Comparison of ENCODE assay signal across 23 mouse cellular contexts in genomic region chr17:70007607-70008006, GRCm38 (mm10). TPM values are rescaled to one million over a fixed set of nuclear protein-coding genes. Genes with fewer than 3 reads are reported as not detected.
A peak's percentile ranks its signal among the peaks of the same experiment; 100 is the strongest.
DNase-seq lines count a peak whose midpoint lies in the region; ATAC-seq and TF ChIP-seq lines count a peak whose summit lies in the region.
"Had no signal": no experiment of that assay in that cellular context is flagged by ENCODE, and none has a peak within 500 bp of the region (broad histone marks: within the 10 kb centered on the region; RNA-seq: fewer than 3 reads in every experiment).

No protein-coding gene starts in this region.

- ATAC-seq in frontal cortex, adult (ENCODE audit: low TSS enrichment), result peak; percentile 81
- no peak for ATAC-seq in erythroid progenitor cell, adult 5-6 weeks (replicated peaks; ENCODE audit: low FRiP score, poor library complexity, severe bottlenecking)
- ATAC-seq: forebrain, embryonic 16.5 days; hindbrain, embryonic 16.5 days; inflammation-experienced regulatory T-cells, adult 6 months had no signal

- no peaks in the 10 kb centered on the region for H3K27me3 ChIP-seq in C2C12 (ENCODE audit: control insufficient read depth, insufficient read depth, insufficient read length)
- H3K27me3 ChIP-seq: embryonic facial prominence, embryonic 15.5 days; hindbrain, embryonic 12.5 days had no signal

- H3K27ac ChIP-seq in left cerebral cortex, adult 2 months, result no peak overlapping the region
- H3K27ac ChIP-seq: embryonic facial prominence, embryonic 15.5 days; heart, embryonic 10.5 days; hindbrain, embryonic 12.5 days had no signal

- no peak for DNase-seq in frontal cortex, postnatal 36 days (ENCODE audit: low spot score in 2 of 2)
- DNase-seq in left cerebral cortex, adult 11 months (ENCODE audit: low spot score), result peak; percentile 23
- no peak for DNase-seq in left cerebral cortex, adult 2 months (ENCODE audit: extremely low spot score in 1 of 2, low spot score in 2 of 2)
- DNase-seq in telencephalon, adult 2 months (ENCODE audit: low read depth, low spot score), result peak; percentile 63
- DNase-seq: adrenal gland, postnatal 14 days; cerebellum, adult 8-10 months; cerebellum, postnatal 14 days; embryo, embryonic 11 days; gastrocnemius, postnatal 10 days; heart, adult 18-20 months; heart, postnatal 10 days; heart, postnatal 4 days had no signal

- no peak overlapping the region for H3K4me3 ChIP-seq in left cerebral cortex, adult 2 months
- H3K4me3 ChIP-seq in C2C12 (ENCODE audit: insufficient read depth, poor library complexity, severe bottlenecking), result no peak overlapping the region
- H3K4me3 ChIP-seq: embryonic facial prominence, embryonic 15.5 days; erythroblast, embryonic 14.5 days; heart, embryonic 10.5 days; hindbrain, embryonic 12.5 days had no signal

- no peaks in the 10 kb centered on the region for H3K36me3 ChIP-seq in C2C12 (ENCODE audit: control insufficient read depth, insufficient read depth)
- H3K36me3 ChIP-seq: embryonic facial prominence, embryonic 15.5 days; heart, embryonic 10.5 days; hindbrain, embryonic 12.5 days had no signal

- TF ChIP-seq CTCF in left cerebral cortex, adult 2 months (IDR thresholded peaks at IDR 0.05), result no peak
- TF ChIP-seq CTCF in C2C12 (IDR thresholded peaks at IDR 0.05; ENCODE audit: control insufficient read depth, insufficient read depth, insufficient read length), result no peak

- intact Hi-C loops in left cerebral cortex, adult 2 months (cut with DNase I), result no loop called here

- no peak overlapping the region for H3ac ChIP-seq in C2C12 (ENCODE audit: control insufficient read depth, insufficient read length, low read depth)

- H3K79me3 ChIP-seq in C2C12 (ENCODE audit: low read depth), result no peaks in the 10 kb centered on the region

- no peaks in the 10 kb centered on the region for H3K79me2 ChIP-seq in C2C12 (ENCODE audit: control insufficient read depth, insufficient read depth)

TF ChIP-seq in C2C12, 6 proteins besides CTCF, POLR2A, EP300 and RAD21:
- TF ChIP-seq MAX (IDR thresholded peaks at IDR 0.05) (no peak), CEBPB (IDR thresholded peaks at IDR 0.05; ENCODE audit: low read depth) (peak; percentile 70), MYOD1 (IDR thresholded peaks at IDR 0.05; ENCODE audit: control insufficient read depth, insufficient read length, low read depth) (no peak)

RNA-seq across cellular contexts. Expression of gene Dlgap1, which starts 38.7 kb away (rescaled TPM):
- 100 to 1,000 TPM; 497 to 510 TPM for total RNA-seq in left cerebral cortex, adult 2 months (2021)
- polyA plus RNA-seq in C2C12 (2012; fragmentation: generic; extraction: Trizol), result 0.22 TPM
- not detected in 2 replicates for total RNA-seq in erythroid progenitor cell, adult 5-6 weeks (2015; ENCODE audit: low replicate concordance)
- total RNA-seq in erythroid progenitor cell, adult 5-6 weeks (2017; ENCODE audit: low replicate concordance), result 0.26 TPM in 1 of 2 replicates, not detected in the other
- total RNA-seq: common myeloid progenitor, adult 5-6 weeks had no signal
- polyA plus RNA-seq: erythroblast, embryonic 14.5 days; inflammation-experienced regulatory T-cells, adult 6 months had no signal

Comparison
In these comparisons a context has a peak if more than half of its experiments do, and no peak if none do; other contexts are left out.
1. DNase-seq: peak in left cerebral cortex, adult 11 months (single experiment) and telencephalon, adult 2 months (single experiment); none in frontal cortex, postnatal 36 days (0 of 2) and left cerebral cortex, adult 2 months (0 of 2).
2. RNA of gene Dlgap1, which starts 38.7 kb away (total RNA-seq): 497 to 510 TPM in left cerebral cortex, adult 2 months; 0.26 TPM in erythroid progenitor cell, adult 5-6 weeks; every median in the first group is over 100 times any median in the second.